Mouse (Mus musculus): ENCODE measurements at regions not wholly inside any gene's neighbourhood (a gene's known extent, or its start where the extent isn't known, plus 50 kb on each side); places are given as distances from the start of the nearest gene placed in this dataset.

DNA sequence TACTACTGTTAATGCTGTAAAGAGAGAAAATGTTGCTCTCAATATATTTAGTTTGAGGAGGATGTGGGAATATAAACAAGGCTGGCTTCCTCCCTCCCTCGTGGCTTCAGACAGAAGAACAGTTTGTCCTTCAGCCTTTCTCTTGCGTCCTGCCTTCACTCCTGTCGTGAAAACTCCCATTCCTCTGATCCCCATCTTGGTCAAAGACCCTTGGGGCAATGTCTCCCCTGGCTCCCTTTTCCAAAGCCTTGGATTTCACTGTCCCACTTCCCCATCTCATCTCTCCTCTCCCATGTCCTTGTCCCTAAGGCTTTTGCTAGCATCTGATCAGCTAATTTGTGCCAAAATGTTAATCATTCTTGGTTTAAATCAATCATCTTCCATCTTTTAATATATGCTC, 286.6 kb upstream of the Rora start:
- no peaks in the 10 kb centered on the region for H3K36me3 ChIP-seq (ENCODE audit: control insufficient read depth, insufficient read depth)
- no peak overlapping the region for H3K4me2 ChIP-seq (replicated peaks; ENCODE audit: low read depth)
- 51% methylated on average over 3 of the region's 3 CpGs for WGBS
- no peaks in the 10 kb centered on the region for H3K9me3 ChIP-seq (ENCODE audit: control insufficient read depth)
- TF ChIP-seq CTCF (IDR thresholded peaks at IDR 0.05; ENCODE audit: low read depth), result no peak
- no peak overlapping the region for H3K4me3 ChIP-seq (ENCODE audit: low read depth, low read length)
- no peak for ATAC-seq
- no peak overlapping the region for H3K27ac ChIP-seq (ENCODE audit: low read depth, low read length)
- H3K9ac ChIP-seq (ENCODE audit: low read depth, low read length), result no peak overlapping the region
- H3K4me1 ChIP-seq (replicated peaks; ENCODE audit: control insufficient read depth, insufficient read depth, low read length), result no peaks in the 10 kb centered on the region
- H3K27me3 ChIP-seq (replicated peaks; ENCODE audit: control insufficient read depth, insufficient read depth, low read length), result no peaks in the 10 kb centered on the region

DNA sequence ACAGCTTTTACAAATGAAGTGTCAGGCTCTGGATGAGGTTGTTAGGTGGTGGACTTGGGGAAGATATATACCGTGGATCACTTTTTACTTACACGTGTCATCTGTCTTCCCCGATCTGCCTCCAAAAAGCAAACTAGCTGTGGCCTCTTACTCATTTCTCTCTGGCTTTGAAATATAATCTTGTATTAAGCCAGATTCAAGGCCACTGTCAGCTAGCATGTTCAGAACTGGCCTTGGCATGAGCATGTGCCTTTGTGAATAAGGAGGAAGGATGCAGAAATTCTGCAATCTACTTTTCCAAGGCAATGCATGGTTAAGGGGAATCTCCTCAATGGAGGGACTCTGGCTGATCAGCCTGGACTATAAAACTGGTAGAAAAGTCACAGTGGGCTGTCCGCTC, 286.0 kb upstream of the Rora start:
- H3K27me3 ChIP-seq (replicated peaks; ENCODE audit: control insufficient read depth, insufficient read depth, low read length), result no peaks in the 10 kb centered on the region
- 88% methylated on average over 4 of the region's 4 CpGs for WGBS
- no peak for ATAC-seq
- no peak for TF ChIP-seq CTCF (IDR thresholded peaks at IDR 0.05; ENCODE audit: low read depth)
- H3K4me3 ChIP-seq (ENCODE audit: low read depth, low read length), result no peak overlapping the region
- H3K27ac ChIP-seq (ENCODE audit: low read depth, low read length), result no peak overlapping the region
- H3K4me1 ChIP-seq (replicated peaks; ENCODE audit: control insufficient read depth, insufficient read depth, low read length), result no peaks in the 10 kb centered on the region
- no peaks in the 10 kb centered on the region for H3K9me3 ChIP-seq (ENCODE audit: control insufficient read depth)
- no peaks in the 10 kb centered on the region for H3K36me3 ChIP-seq (ENCODE audit: control insufficient read depth, insufficient read depth)
- H3K4me2 ChIP-seq (replicated peaks; ENCODE audit: low read depth), result no peak overlapping the region
- H3K9ac ChIP-seq (ENCODE audit: low read depth, low read length), result no peak overlapping the region

DNA sequence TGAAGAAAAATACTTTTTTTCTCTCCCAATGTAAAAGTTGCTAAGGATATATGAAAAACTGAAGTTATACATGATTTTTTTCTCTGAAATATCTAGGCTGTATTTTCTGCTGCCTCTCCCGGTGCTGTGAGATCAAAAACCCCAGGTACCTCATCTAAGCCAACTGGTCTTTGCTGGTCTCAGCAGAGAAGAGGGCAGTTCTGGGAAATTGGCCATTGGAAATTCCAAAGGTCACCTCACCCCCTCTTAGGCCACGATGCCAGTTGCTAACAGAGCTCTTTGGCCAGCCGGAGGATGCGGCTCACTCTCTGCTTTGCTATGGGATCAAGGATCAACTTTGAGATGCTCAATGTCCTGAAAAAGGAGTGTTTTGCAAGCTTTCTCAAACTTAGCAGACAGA, 280.9 kb upstream of the Rora start:
- Histone ChIP-seq H3K4me1 (replicated peaks; ENCODE audit: control insufficient read depth, insufficient read depth, low read length) (no peaks in the 10 kb centered on the region), H3K27ac (ENCODE audit: low read depth, low read length) (no peak overlapping the region), H3K27me3 (replicated peaks; ENCODE audit: control insufficient read depth, insufficient read depth, low read length) (no peaks in the 10 kb centered on the region), H3K4me2 (replicated peaks; ENCODE audit: low read depth) (no peak overlapping the region), H3K9ac (ENCODE audit: low read depth, low read length) (no peak overlapping the region), H3K4me3 (ENCODE audit: low read depth, low read length) (no peak overlapping the region), H3K36me3 (ENCODE audit: control insufficient read depth, insufficient read depth) (no peaks in the 10 kb centered on the region), H3K9me3 (ENCODE audit: control insufficient read depth) (no peaks in the 10 kb centered on the region)
- TF ChIP-seq CTCF (IDR thresholded peaks at IDR 0.05; ENCODE audit: low read depth), result no peak
- ATAC-seq, result no peak
- WGBS, result 76% methylated on average over 4 of the region's 4 CpGs

DNA sequence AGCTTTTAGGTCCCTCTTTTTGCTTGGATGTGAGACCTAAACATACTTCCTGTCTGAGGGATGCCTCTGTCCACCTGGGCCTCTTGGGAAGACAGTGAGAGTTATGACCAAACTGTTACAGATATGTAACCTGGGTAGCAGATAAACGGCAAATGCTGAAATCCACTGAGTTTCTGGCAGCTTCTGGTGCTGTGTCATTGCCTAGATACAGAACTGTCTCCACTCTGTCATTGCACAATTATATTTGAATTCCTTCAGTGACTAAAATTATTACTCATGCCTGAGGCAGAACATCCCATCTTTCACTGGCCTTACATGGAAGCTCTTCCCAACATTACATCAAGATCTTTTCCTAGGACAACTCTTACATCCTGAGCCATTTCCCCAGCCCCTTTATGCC, 277.4 kb upstream of the Rora start:
- TF ChIP-seq CTCF (IDR thresholded peaks at IDR 0.05; ENCODE audit: low read depth), result no peak
- H3K9me3 ChIP-seq (ENCODE audit: control insufficient read depth), result no peaks in the 10 kb centered on the region
- no peak overlapping the region for H3K27ac ChIP-seq (ENCODE audit: low read depth, low read length)
- no peak overlapping the region for H3K9ac ChIP-seq (ENCODE audit: low read depth, low read length)
- H3K4me1 ChIP-seq (replicated peaks; ENCODE audit: control insufficient read depth, insufficient read depth, low read length), result no peaks in the 10 kb centered on the region
- no peak for ATAC-seq
- no peak overlapping the region for H3K4me3 ChIP-seq (ENCODE audit: low read depth, low read length)
- 75% methylated on average over 1 of the region's 1 CpGs for WGBS
- H3K4me2 ChIP-seq (replicated peaks; ENCODE audit: low read depth), result no peak overlapping the region
- no peaks in the 10 kb centered on the region for H3K36me3 ChIP-seq (ENCODE audit: control insufficient read depth, insufficient read depth)
- H3K27me3 ChIP-seq (replicated peaks; ENCODE audit: control insufficient read depth, insufficient read depth, low read length), result no peaks in the 10 kb centered on the region

DNA sequence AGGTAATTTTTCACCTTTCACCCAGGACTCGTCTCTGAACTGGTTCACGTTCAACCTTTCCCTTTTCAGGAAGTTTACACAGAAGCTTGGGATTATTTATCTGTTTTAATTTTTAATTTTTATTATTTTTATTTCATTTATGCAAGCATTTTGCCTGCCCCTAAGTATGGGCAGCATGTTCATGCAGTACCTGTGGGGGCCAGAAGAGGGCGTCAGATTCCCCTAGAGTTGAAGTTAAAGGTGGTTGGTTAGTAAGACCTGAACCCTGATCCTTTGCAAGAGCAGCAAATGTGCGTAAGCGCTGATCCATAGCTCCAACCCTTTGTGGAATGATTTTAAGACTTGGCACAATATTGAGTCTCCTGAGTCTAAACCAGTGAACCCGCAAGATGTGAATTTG, 271.7 kb upstream of the Rora start:
- Histone ChIP-seq H3K9me3 (ENCODE audit: control insufficient read depth) (no peaks in the 10 kb centered on the region), H3K9ac (ENCODE audit: low read depth, low read length) (no peak overlapping the region), H3K27ac (ENCODE audit: low read depth, low read length) (no peak overlapping the region), H3K4me2 (replicated peaks; ENCODE audit: low read depth) (no peak overlapping the region), H3K4me1 (replicated peaks; ENCODE audit: control insufficient read depth, insufficient read depth, low read length) (no peaks in the 10 kb centered on the region), H3K4me3 (ENCODE audit: low read depth, low read length) (no peak overlapping the region), H3K27me3 (replicated peaks; ENCODE audit: control insufficient read depth, insufficient read depth, low read length) (no peaks in the 10 kb centered on the region), H3K36me3 (ENCODE audit: control insufficient read depth, insufficient read depth) (no peaks in the 10 kb centered on the region)
- TF ChIP-seq CTCF (IDR thresholded peaks at IDR 0.05; ENCODE audit: low read depth), result peak; percentile 39
- ATAC-seq, result no peak
- 84% methylated on average over 6 of the region's 6 CpGs for WGBS

DNA sequence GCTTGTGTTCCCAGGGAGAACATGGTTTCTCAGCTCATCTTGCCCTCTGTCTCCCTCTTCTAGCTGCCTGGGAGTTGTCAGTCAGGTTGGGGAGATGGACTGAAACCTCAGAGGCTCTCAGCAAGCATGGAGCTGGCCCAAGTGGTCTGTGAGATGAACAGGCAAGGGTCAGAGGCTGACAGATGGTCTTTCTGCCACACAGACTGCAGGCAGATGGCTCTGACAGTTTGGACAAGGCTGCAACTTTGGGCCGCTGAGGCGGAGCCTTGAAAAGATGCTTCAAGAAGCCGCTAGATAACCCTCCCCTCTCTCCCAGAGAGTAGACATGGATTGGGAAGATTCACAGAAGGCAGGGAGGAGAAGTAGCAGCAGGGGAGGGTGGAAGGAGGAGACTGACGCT, 252.7 kb upstream of the Rora start:
- ATAC-seq, result no peak
- no peak overlapping the region for H3K9ac ChIP-seq (ENCODE audit: low read depth, low read length)
- H3K4me3 ChIP-seq (ENCODE audit: low read depth, low read length), result no peak overlapping the region
- no peak overlapping the region for H3K4me2 ChIP-seq (replicated peaks; ENCODE audit: low read depth)
- H3K27ac ChIP-seq (ENCODE audit: low read depth, low read length), result no peak overlapping the region
- no peaks in the 10 kb centered on the region for H3K27me3 ChIP-seq (replicated peaks; ENCODE audit: control insufficient read depth, insufficient read depth, low read length)
- H3K9me3 ChIP-seq (ENCODE audit: control insufficient read depth), result no peaks in the 10 kb centered on the region
- no peaks in the 10 kb centered on the region for H3K4me1 ChIP-seq (replicated peaks; ENCODE audit: control insufficient read depth, insufficient read depth, low read length)
- no peak for TF ChIP-seq CTCF (IDR thresholded peaks at IDR 0.05; ENCODE audit: low read depth)
- WGBS, result 62% methylated on average over 4 of the region's 4 CpGs
- H3K36me3 ChIP-seq (ENCODE audit: control insufficient read depth, insufficient read depth), result no peaks in the 10 kb centered on the region

DNA sequence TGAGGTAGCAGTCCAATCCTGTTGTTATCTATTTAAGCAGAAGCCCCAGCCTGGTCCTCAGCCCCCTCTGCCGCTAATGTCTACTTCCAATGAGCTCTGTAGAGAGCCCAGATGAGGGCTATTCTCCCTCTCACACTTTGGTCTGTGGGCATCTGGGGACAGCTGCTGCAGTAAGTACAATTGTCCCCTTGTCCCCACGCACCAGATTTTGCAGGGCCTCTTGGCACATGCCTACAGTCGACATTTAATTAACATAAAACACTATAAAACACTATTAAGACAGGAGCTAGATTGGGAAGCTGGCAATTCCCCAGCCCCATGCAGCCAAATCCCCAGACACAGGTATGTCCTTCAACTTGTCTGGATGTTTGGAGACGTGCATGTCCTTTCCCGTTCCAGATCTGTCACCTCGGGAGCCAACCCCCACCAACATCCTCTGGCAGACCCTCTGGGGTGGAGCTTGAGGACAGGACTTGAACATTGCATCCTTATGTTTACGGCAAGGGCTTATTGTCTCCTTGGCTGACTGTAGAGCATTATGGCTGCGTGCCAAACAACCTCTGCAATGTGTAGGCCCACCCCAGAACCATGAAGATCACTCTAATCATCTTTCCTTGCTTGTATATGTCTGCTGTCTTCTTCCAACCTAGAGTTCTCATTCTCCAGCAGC, 251.3 kb upstream of the Rora start:
- WGBS, result 61% methylated on average over 8 of the region's 8 CpGs
- Histone ChIP-seq H3K27me3 (replicated peaks; ENCODE audit: control insufficient read depth, insufficient read depth, low read length) (no peaks in the 10 kb centered on the region), H3K9me3 (ENCODE audit: control insufficient read depth) (no peaks in the 10 kb centered on the region), H3K36me3 (ENCODE audit: control insufficient read depth, insufficient read depth) (no peaks in the 10 kb centered on the region), H3K27ac (ENCODE audit: low read depth, low read length) (no peak overlapping the region), H3K9ac (ENCODE audit: low read depth, low read length) (no peak overlapping the region), H3K4me1 (replicated peaks; ENCODE audit: control insufficient read depth, insufficient read depth, low read length) (no peaks in the 10 kb centered on the region), H3K4me3 (ENCODE audit: low read depth, low read length) (no peak overlapping the region), H3K4me2 (replicated peaks; ENCODE audit: low read depth) (no peak overlapping the region)
- ATAC-seq, result no peak
- TF ChIP-seq CTCF (IDR thresholded peaks at IDR 0.05; ENCODE audit: low read depth), result no peak
